In the genomic region with DNA sequence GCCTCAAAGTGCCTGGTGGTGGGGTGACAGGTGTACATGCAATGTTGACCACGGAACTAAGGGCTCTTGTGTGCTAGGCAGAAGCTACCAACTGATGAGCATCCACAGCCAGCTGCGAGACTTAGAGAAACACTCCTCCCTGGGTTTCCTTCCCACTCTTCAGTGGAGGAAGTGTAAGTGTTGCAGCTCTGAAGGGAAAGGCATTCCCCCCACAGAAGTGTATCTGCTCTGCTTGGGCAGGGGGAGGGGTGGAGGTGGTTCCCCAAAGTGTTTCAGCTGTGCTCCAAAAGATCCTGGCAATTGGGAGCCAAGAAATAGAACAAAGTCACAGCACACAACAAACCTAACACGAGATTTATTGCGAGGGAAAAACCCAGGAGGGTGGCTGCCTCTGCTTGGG, we compare ENCODE assay signal across 8 mouse cellular contexts. TPM values are rescaled to one million over a fixed set of nuclear protein-coding genes. Genes with fewer than 3 reads are reported as not detected.
DNase-seq lines count a peak whose midpoint lies in the region; ATAC-seq and TF ChIP-seq lines count a peak whose summit lies in the region.

No protein-coding gene starts in this region.

- no peaks in the 10 kb centered on the region for H3K36me3 ChIP-seq in forebrain, postnatal 0 days (ENCODE audit: insufficient read depth)
- H3K36me3 ChIP-seq in liver, embryonic 15.5 days (replicated peaks) = peaks cover 19% of the 10 kb centered on the region

- no peak for DNase-seq in frontal cortex, postnatal 25 days (ENCODE audit: low spot score in 2 of 2)
- peak; percentile 49 for DNase-seq in 416B (ENCODE audit: low read depth)
- no peak for DNase-seq in forebrain, postnatal 0 days
- DNase-seq in urinary bladder, postnatal 25 days (ENCODE audit: low spot score) = no peak
- DNase-seq in adrenal gland, adult 18-20 months (ENCODE audit: low spot score in 2 of 2) = no peak
- no peak for DNase-seq in gastrocnemius, postnatal 36 days

- no peak for TF ChIP-seq CTCF in forebrain, postnatal 0 days (IDR thresholded peaks at IDR 0.05; ENCODE audit: low read depth)

- peak overlapping the region; percentile 73 for H3K4me2 ChIP-seq in forebrain, postnatal 0 days (ENCODE audit: low read depth)
- H3K4me2 ChIP-seq in liver, embryonic 15.5 days = peak overlapping the region; percentile 82

- H3K9ac ChIP-seq in forebrain, postnatal 0 days = peak overlapping the region; percentile 68
- H3K9ac ChIP-seq in liver, embryonic 15.5 days = peak overlapping the region; percentile 63

- ATAC-seq in frontal cortex, adult (ENCODE audit: low TSS enrichment) = peak; percentile 77
- no peak; the same call in 1 of the 2 replicates for ATAC-seq in forebrain, postnatal 0 days
- ATAC-seq in liver, embryonic 15.5 days (ENCODE audit: insufficient read depth) = no peak

- H3K4me1 ChIP-seq in forebrain, postnatal 0 days (ENCODE audit: insufficient read depth) = peaks cover 19% of the 10 kb centered on the region
- H3K4me1 ChIP-seq in liver, embryonic 15.5 days (replicated peaks) = peaks cover 88% of the 10 kb centered on the region

- WGBS in forebrain, postnatal 0 days = 52% methylated on average over 4 of the region's 4 CpGs
- WGBS in liver, embryonic 15.5 days (ENCODE audit: insufficient replicate concordance) = 42% methylated on average over 4 of the region's 4 CpGs

- no peaks in the 10 kb centered on the region for H3K27me3 ChIP-seq in forebrain, postnatal 0 days (ENCODE audit: insufficient read depth, low read length)
- no peaks in the 10 kb centered on the region for H3K27me3 ChIP-seq in liver, embryonic 15.5 days

- peak overlapping the region; percentile 86 for H3K27ac ChIP-seq in forebrain, postnatal 0 days (ENCODE audit: low read depth, low read length)
- peak overlapping the region; percentile 97 for H3K27ac ChIP-seq in liver, embryonic 15.5 days (replicated peaks)

- peak overlapping the region; percentile 94 for H3K4me3 ChIP-seq in forebrain, postnatal 0 days (ENCODE audit: low read depth, low read length)
- peak overlapping the region; percentile 89 for H3K4me3 ChIP-seq in liver, embryonic 15.5 days (replicated peaks)

- intact Hi-C loops in gastrocnemius, postnatal 36 days (cut with DNase I) = no loop called here

- H3K9me3 ChIP-seq in forebrain, postnatal 0 days (ENCODE audit: low read length) = no peaks in the 10 kb centered on the region
- H3K9me3 ChIP-seq in liver, embryonic 15.5 days (replicated peaks) = no peaks in the 10 kb centered on the region

RNA-seq across cellular contexts. Expression of a gene that starts 0.9 kb away (rescaled TPM):
- total RNA-seq in forebrain, postnatal 0 days (2014; rRNA removed) = 28.1 and 38.7 TPM in 2 replicates
- 7.1 and 9.0 TPM in 2 replicates for polyA plus RNA-seq in forebrain, postnatal 0 days (2015; fragmentation: Nextera tagmentation; extraction: Ambion mirVana)
- polyA plus RNA-seq in liver, embryonic 15.5 days (2015; fragmentation: Nextera tagmentation; extraction: Ambion mirVana) = 9.7 and 10.6 TPM in 2 replicates
- total RNA-seq in adrenal gland, adult 18-20 months (2021) = 10 to 100 TPM; 64.0 to 70.2 TPM
- total RNA-seq in gastrocnemius, postnatal 36 days (2021) = 10 to 100 TPM; 27.0 to 27.6 TPM

RNA-seq across cellular contexts. Expression of a gene that starts 19.4 kb away (rescaled TPM):
- total RNA-seq in forebrain, postnatal 0 days (2014; rRNA removed) = 0.81 TPM in 1 of 2 replicates, not detected in the other
- polyA plus RNA-seq in forebrain, postnatal 0 days (2015; fragmentation: Nextera tagmentation; extraction: Ambion mirVana) = 0.05 and 0.29 TPM in 2 replicates
- 1.3 and 2.1 TPM in 2 replicates for polyA plus RNA-seq in liver, embryonic 15.5 days (2015; fragmentation: Nextera tagmentation; extraction: Ambion mirVana)
- total RNA-seq in adrenal gland, adult 18-20 months (2021) = under 1 TPM in 1 of 2 experiments, not detected in 1; 0.35 TPM
- 1 to 10 TPM; 8.9 to 9.9 TPM for total RNA-seq in gastrocnemius, postnatal 36 days (2021)

RNA-seq across cellular contexts. Expression of a gene that starts 24.4 kb away (rescaled TPM):
- 8.1 and 9.3 TPM in 2 replicates for total RNA-seq in forebrain, postnatal 0 days (2014; rRNA removed)
- 6.2 and 8.0 TPM in 2 replicates for polyA plus RNA-seq in forebrain, postnatal 0 days (2015; fragmentation: Nextera tagmentation; extraction: Ambion mirVana)
- polyA plus RNA-seq in liver, embryonic 15.5 days (2015; fragmentation: Nextera tagmentation; extraction: Ambion mirVana) = 0.10 and 0.26 TPM in 2 replicates
- total RNA-seq in adrenal gland, adult 18-20 months (2021) = not detected
- 1 to 10 TPM in 1 of 2 experiments, under 1 TPM in 1; 0.52 to 3.9 TPM for total RNA-seq in gastrocnemius, postnatal 36 days (2021)

RNA-seq across cellular contexts. Expression of a gene that starts 38.4 kb away (rescaled TPM):
- total RNA-seq in forebrain, postnatal 0 days (2014; rRNA removed) = 52.5 and 58.4 TPM in 2 replicates
- polyA plus RNA-seq in forebrain, postnatal 0 days (2015; fragmentation: Nextera tagmentation; extraction: Ambion mirVana) = 37.8 and 45.3 TPM in 2 replicates
- polyA plus RNA-seq in liver, embryonic 15.5 days (2015; fragmentation: Nextera tagmentation; extraction: Ambion mirVana) = 0.13 and 0.25 TPM in 2 replicates
- total RNA-seq in adrenal gland, adult 18-20 months (2021) = 1 to 10 TPM; 2.0 to 2.5 TPM
- 10 to 100 TPM; 14.1 to 19.1 TPM for total RNA-seq in gastrocnemius, postnatal 36 days (2021)

RNA-seq across cellular contexts. Expression of a gene that starts 51.7 kb away (rescaled TPM):
- 86.6 and 110 TPM in 2 replicates for total RNA-seq in forebrain, postnatal 0 days (2014; rRNA removed)
- 259 and 296 TPM in 2 replicates for polyA plus RNA-seq in forebrain, postnatal 0 days (2015; fragmentation: Nextera tagmentation; extraction: Ambion mirVana)
- polyA plus RNA-seq in liver, embryonic 15.5 days (2015; fragmentation: Nextera tagmentation; extraction: Ambion mirVana) = 190 and 246 TPM in 2 replicates
- total RNA-seq in adrenal gland, adult 18-20 months (2021) = 100 to 1,000 TPM; 185 to 205 TPM
- 100 to 1,000 TPM; 115 TPM for total RNA-seq in gastrocnemius, postnatal 36 days (2021)
